Mouse (Mus musculus) hindbrain, embryonic 11.5 days (tissue): ENCODE measurements around the gene Slc38a2. TPM values are rescaled to one million over a fixed set of nuclear protein-coding genes. Genes with fewer than 3 reads are reported as not detected.

Source experiments
- ATAC-seq: fragments of 200-750 bp; cut with Nextera tagmentation; 2 replicates; pipeline ENCODE4 v1.8.0; 2017; ENCODE audit warnings: mild to moderate bottlenecking, moderate TSS enrichment, moderate library complexity; ENCODE audit not compliant: low FRiP score
- DNase-seq: peaks from one replicate; pipeline ENCODE4 v3.0.0-alpha.2; 2015; ENCODE audit warnings: low spot score
- H3K27ac ChIP-seq: fragments of 300-500 bp; sonication (generic); 2 replicates; pipeline ENCODE4 v1.5.1; 2014; ENCODE audit warnings: mild to moderate bottlenecking, low read depth, low read length
- H3K27me3 ChIP-seq: fragments of 300-500 bp; sonication (generic); 2 replicates; pipeline ENCODE4 v1.6.1; 2014; ENCODE audit warnings: mild to moderate bottlenecking, low read length, moderate library complexity, mixed read lengths; ENCODE audit not compliant: control insufficient read depth, insufficient read depth
- H3K36me3 ChIP-seq: fragments of 300-500 bp; sonication (generic); 2 replicates; pipeline ENCODE4 v1.6.1; 2014; ENCODE audit warnings: mild to moderate bottlenecking, low read length, moderate library complexity, mixed read lengths; ENCODE audit not compliant: control insufficient read depth, insufficient read depth
- H3K4me1 ChIP-seq: fragments of 300-500 bp; sonication (generic); replicated peaks from 2 replicates; pipeline ENCODE4 v1.6.1; 2014; ENCODE audit warnings: low read length, mixed read lengths; ENCODE audit not compliant: control insufficient read depth, insufficient read depth
- H3K4me2 ChIP-seq: fragments of 300-500 bp; sonication (generic); replicated peaks from 2 replicates; pipeline ENCODE4 v1.6.1; 2014; ENCODE audit warnings: mild to moderate bottlenecking, low read depth, low read length
- H3K4me3 ChIP-seq: fragments of 300-500 bp; sonication (generic); 2 replicates; pipeline ENCODE4 v1.5.1; 2014; ENCODE audit warnings: low read depth, low read length
- H3K9ac ChIP-seq: fragments of 300-500 bp; sonication (generic); 2 replicates; pipeline ENCODE4 v1.6.1; 2014; ENCODE audit warnings: low read depth, low read length
- H3K9me3 ChIP-seq: fragments of 300-500 bp; sonication (generic); 2 replicates; pipeline ENCODE4 v1.6.1; 2016; ENCODE audit warnings: low read length; ENCODE audit not compliant: control insufficient read depth
- WGBS: fragments of 180-500 bp; shearing (Covaris S2); extraction: QIAGEN DNeasy Blood & Tissue Kit; methylation state at CpG from one replicate; pipeline ENCODE4 v1.1.7; 2014; 5-methylcytosine and 5-hydroxymethylcytosine counted together
- polyA plus RNA-seq: library from polyadenylated mRNA; unstranded; fragments of >200 nt; fragmentation: Nextera tagmentation; extraction: Ambion mirVana; gene quantifications from 2 replicates; pipeline ENCODE4 v1.2.1, GENCODE M21; 2014

Gene Slc38a2
- polyA plus RNA-seq, 1 experiment from 2014 or later: 209 TPM

- H3K9ac ChIP-seq: no peak overlapping the region
- WGBS: 85% methylated on average over 11 of the region's 11 CpGs
- no peak for DNase-seq
Observed at GRCm38 (mm10) chr15:96675055-96675454, 24.5 kb downstream of the Slc38a2 start.

GRCm38 (mm10) chr15:96674089-96674488 is 25.4 kb downstream of the Slc38a2 start:
- Histone ChIP-seq H3K27me3 (no peaks in the 10 kb centered on the region), H3K27ac (no peak overlapping the region), H3K36me3 (no peaks in the 10 kb centered on the region), H3K9ac (no peak overlapping the region), H3K4me3 (no peak overlapping the region), H3K9me3 (no peaks in the 10 kb centered on the region), H3K4me1 (no peaks in the 10 kb centered on the region), H3K4me2 (no peak overlapping the region)
- ATAC-seq: no peak
- DNase-seq: no peak
- 77% methylated on average over 1 of the region's 1 CpGs for WGBS

More at GRCm38 (mm10) chr15:96675055-96675454, 24.5 kb downstream of the Slc38a2 start:
- no peak for ATAC-seq
- Histone ChIP-seq H3K4me2 (no peak overlapping the region), H3K36me3 (no peaks in the 10 kb centered on the region), H3K9me3 (no peaks in the 10 kb centered on the region), H3K27me3 (no peaks in the 10 kb centered on the region), H3K27ac (no peak overlapping the region), H3K4me1 (no peaks in the 10 kb centered on the region), H3K4me3 (no peak overlapping the region)

GRCm38 (mm10) chr15:96669721-96670120 is 29.8 kb downstream of the Slc38a2 start:
- Histone ChIP-seq H3K4me1 (no peaks in the 10 kb centered on the region), H3K27ac (no peak overlapping the region), H3K4me3 (no peak overlapping the region), H3K9me3 (no peaks in the 10 kb centered on the region), H3K9ac (no peak overlapping the region), H3K4me2 (no peak overlapping the region), H3K36me3 (no peaks in the 10 kb centered on the region), H3K27me3 (no peaks in the 10 kb centered on the region)
- no peak for ATAC-seq
- no peak for DNase-seq
- WGBS: 87% methylated on average over 6 of the region's 6 CpGs

DNA sequence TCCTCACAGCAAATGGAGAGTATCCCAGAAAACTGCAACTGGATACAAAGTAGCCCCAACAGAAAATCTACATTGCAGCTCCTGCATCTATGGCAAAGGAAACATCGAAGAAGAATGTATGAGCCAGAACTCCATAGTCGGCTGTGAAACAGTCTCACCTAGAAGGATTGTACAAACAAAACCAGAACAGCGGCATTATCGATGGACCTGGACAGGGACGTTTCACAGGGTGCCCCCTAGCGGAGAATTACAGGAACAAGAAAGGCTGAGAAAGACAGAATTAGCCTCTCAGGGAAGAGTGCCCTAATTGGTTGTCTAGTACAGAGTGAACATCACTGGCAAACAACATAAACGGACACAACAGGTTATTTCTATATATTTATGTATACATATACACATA is 32.9 kb downstream of the Slc38a2 start:
- H3K4me1 ChIP-seq: no peaks in the 10 kb centered on the region
- H3K27ac ChIP-seq: no peak overlapping the region
- H3K27me3 ChIP-seq: no peaks in the 10 kb centered on the region
- H3K4me2 ChIP-seq: no peak overlapping the region; the same call in 1 of the 2 replicates
- no peak overlapping the region for H3K9ac ChIP-seq
- H3K4me3 ChIP-seq: no peak overlapping the region
- no peaks in the 10 kb centered on the region for H3K9me3 ChIP-seq
- ATAC-seq (no peak; the same call in 1 of the 2 replicates), DNase-seq (peak; percentile 81)
- WGBS: 11% methylated on average over 7 of the region's 7 CpGs
- H3K36me3 ChIP-seq: no peaks in the 10 kb centered on the region

DNA sequence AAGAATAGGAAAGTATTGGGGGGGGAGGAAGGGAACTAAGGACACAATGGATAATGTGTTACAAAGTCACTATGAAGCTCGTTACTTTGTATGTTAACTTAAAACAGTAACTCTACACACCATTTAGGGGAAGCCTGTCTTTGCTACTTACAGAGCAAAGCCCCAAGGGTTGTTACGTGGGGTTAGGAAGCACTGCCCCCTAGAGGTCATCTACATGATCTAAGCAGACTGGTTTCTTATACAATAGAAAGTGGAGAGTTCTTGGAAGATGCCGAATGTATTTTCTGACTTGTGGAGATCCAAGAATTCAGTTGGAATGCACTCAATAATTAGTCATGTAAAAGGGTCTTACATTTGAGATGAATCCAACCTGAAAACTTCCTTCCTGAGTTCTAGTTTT is 33.6 kb downstream of the Slc38a2 start:
- Histone ChIP-seq H3K27ac (no peak overlapping the region), H3K36me3 (no peaks in the 10 kb centered on the region), H3K4me2 (no peak overlapping the region), H3K9me3 (no peaks in the 10 kb centered on the region), H3K4me1 (no peaks in the 10 kb centered on the region), H3K4me3 (no peak overlapping the region), H3K27me3 (no peaks in the 10 kb centered on the region), H3K9ac (no peak overlapping the region)
- DNase-seq (peak; percentile 84), ATAC-seq (no peak)
- 14% methylated on average over 3 of the region's 3 CpGs for WGBS

GRCm38 (mm10) chr15:96660590-96661141 is 38.9 kb downstream of the Slc38a2 start:
- no peak for DNase-seq
- H3K4me3 ChIP-seq: no peak overlapping the region
- no peak overlapping the region for H3K9ac ChIP-seq
- H3K4me2 ChIP-seq: no peak overlapping the region
- no peak overlapping the region for H3K27ac ChIP-seq
- H3K4me1 ChIP-seq: no peaks in the 10 kb centered on the region
- H3K9me3 ChIP-seq: no peaks in the 10 kb centered on the region
- no peak for ATAC-seq
- no peaks in the 10 kb centered on the region for H3K36me3 ChIP-seq
- H3K27me3 ChIP-seq: no peaks in the 10 kb centered on the region
- WGBS: 66% methylated on average over 13 of the region's 13 CpGs

DNA sequence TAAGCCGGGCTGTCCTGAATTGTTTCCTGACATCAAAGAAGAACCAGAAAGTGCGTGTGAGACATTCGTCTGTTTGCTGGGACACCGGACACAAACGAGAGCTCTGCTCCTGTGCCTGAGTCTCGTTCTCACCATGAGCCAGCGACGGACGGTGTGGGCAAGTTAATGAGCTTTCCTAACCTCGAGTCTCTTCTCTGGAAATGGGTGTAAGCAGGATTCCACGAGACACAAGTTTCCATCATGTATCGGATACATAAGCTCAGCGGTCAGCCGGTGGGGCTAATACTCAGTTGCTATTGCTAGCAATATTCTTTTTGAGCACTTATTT is 41.3 kb downstream of the Slc38a2 start:
- WGBS: 85% methylated on average over 14 of the region's 14 CpGs
- ATAC-seq: no peak
- H3K27me3 ChIP-seq: no peaks in the 10 kb centered on the region

GRCm38 (mm10) chr15:96657576-96658274 is 41.8 kb downstream of the Slc38a2 start:
- ATAC-seq (no peak), DNase-seq (no peak)
- Histone ChIP-seq H3K36me3 (no peaks in the 10 kb centered on the region), H3K27me3 (no peaks in the 10 kb centered on the region), H3K4me3 (no peak overlapping the region), H3K4me2 (no peak overlapping the region), H3K9me3 (no peaks in the 10 kb centered on the region), H3K27ac (no peak overlapping the region), H3K4me1 (no peaks in the 10 kb centered on the region), H3K9ac (no peak overlapping the region)
- 84% methylated on average over 17 of the region's 17 CpGs for WGBS

More for the DNA sequence above, 41.3 kb downstream of the Slc38a2 start:
- Histone ChIP-seq H3K4me2 (no peak overlapping the region), H3K27ac (no peak overlapping the region), H3K4me3 (no peak overlapping the region), H3K36me3 (no peaks in the 10 kb centered on the region), H3K9ac (no peak overlapping the region), H3K4me1 (no peaks in the 10 kb centered on the region), H3K9me3 (no peaks in the 10 kb centered on the region)
- no peak for DNase-seq

- no peaks in the 10 kb centered on the region for H3K9me3 ChIP-seq
- H3K4me2 ChIP-seq: no peak overlapping the region
- H3K9ac ChIP-seq: no peak overlapping the region
- ATAC-seq (no peak), DNase-seq (no peak)
- no peaks in the 10 kb centered on the region for H3K36me3 ChIP-seq
- no peaks in the 10 kb centered on the region for H3K27me3 ChIP-seq
- H3K4me1 ChIP-seq: no peaks in the 10 kb centered on the region
- no peak overlapping the region for H3K27ac ChIP-seq
- H3K4me3 ChIP-seq: no peak overlapping the region
- 90% methylated on average over 14 of the region's 14 CpGs for WGBS
Observed at GRCm38 (mm10) chr15:96655514-96655913, 44.0 kb downstream of the Slc38a2 start.
